Mouse (Mus musculus): ENCODE results near the gene Robo1.
A peak's percentile ranks its signal among the peaks of the same experiment; 100 is the strongest.

Robo1 gene

GRCm38 (mm10) chr16:72959018-72959702 is 651.1 kb downstream of the Robo1 start:
- DNase-seq: no peak

GRCm38 (mm10) chr16:72959823-72960222 is 651.7 kb downstream of the Robo1 start:
- DNase-seq: no peak

GRCm38 (mm10) chr16:72963782-72964181 is 655.7 kb downstream of the Robo1 start:
- no peak for DNase-seq

- DNase-seq: no peak
Observed at GRCm38 (mm10) chr16:72967509-72967908, 659.4 kb downstream of the Robo1 start.

- DNase-seq: no peak
Observed at GRCm38 (mm10) chr16:72969990-72970389, 661.9 kb downstream of the Robo1 start.

GRCm38 (mm10) chr16:72973685-72974084 is 665.6 kb downstream of the Robo1 start:
- DNase-seq: no peak

GRCm38 (mm10) chr16:72974681-72975080 is 666.6 kb downstream of the Robo1 start:
- DNase-seq: no peak

GRCm38 (mm10) chr16:72976849-72977576 is 668.9 kb downstream of the Robo1 start:
- no peak for DNase-seq

- DNase-seq: peak; percentile 65
Observed at GRCm38 (mm10) chr16:72979407-72980219, 671.5 kb downstream of the Robo1 start.

- DNase-seq: no peak
Observed at GRCm38 (mm10) chr16:72990376-72991167, 682.5 kb downstream of the Robo1 start.

GRCm38 (mm10) chr16:72993189-72993588 is 685.1 kb downstream of the Robo1 start:
- no peak for DNase-seq

- DNase-seq: no peak
Observed at GRCm38 (mm10) chr16:72993594-72993993, 685.5 kb downstream of the Robo1 start.

- peak; percentile 53 for DNase-seq
Observed at GRCm38 (mm10) chr16:72995251-72995954, 687.3 kb downstream of the Robo1 start.

- DNase-seq: no peak
Observed at GRCm38 (mm10) chr16:72995955-72996535, 687.9 kb downstream of the Robo1 start.

GRCm38 (mm10) chr16:72998677-72999076 is 690.6 kb downstream of the Robo1 start:
- DNase-seq: no peak

- DNase-seq: no peak
Observed at GRCm38 (mm10) chr16:73002685-73003084, 694.6 kb downstream of the Robo1 start.

- DNase-seq: no peak
Observed at GRCm38 (mm10) chr16:73004601-73005000, 696.5 kb downstream of the Robo1 start.

- no peak for DNase-seq
Observed at GRCm38 (mm10) chr16:73005831-73006230, 697.7 kb downstream of the Robo1 start.

- no peak for DNase-seq
Observed at GRCm38 (mm10) chr16:73007434-73007833, 699.3 kb downstream of the Robo1 start.

- no peak for DNase-seq
Observed at GRCm38 (mm10) chr16:73011313-73011712, 703.2 kb downstream of the Robo1 start.

GRCm38 (mm10) chr16:73012926-73013325 is 704.8 kb downstream of the Robo1 start:
- DNase-seq: no peak

GRCm38 (mm10) chr16:73014544-73014943 is 706.4 kb downstream of the Robo1 start:
- DNase-seq: no peak

Measured in cerebellum, adult 8-10 months (tissue).